Mouse (Mus musculus): ENCODE measurements around the gene Akt1s1.
"Not testable (repeated sequence)": the region's sequence is repeated elsewhere in the genome, so short reads cannot be mapped to it uniquely, and the experiment has no call there.

Gene Akt1s1

DNA sequence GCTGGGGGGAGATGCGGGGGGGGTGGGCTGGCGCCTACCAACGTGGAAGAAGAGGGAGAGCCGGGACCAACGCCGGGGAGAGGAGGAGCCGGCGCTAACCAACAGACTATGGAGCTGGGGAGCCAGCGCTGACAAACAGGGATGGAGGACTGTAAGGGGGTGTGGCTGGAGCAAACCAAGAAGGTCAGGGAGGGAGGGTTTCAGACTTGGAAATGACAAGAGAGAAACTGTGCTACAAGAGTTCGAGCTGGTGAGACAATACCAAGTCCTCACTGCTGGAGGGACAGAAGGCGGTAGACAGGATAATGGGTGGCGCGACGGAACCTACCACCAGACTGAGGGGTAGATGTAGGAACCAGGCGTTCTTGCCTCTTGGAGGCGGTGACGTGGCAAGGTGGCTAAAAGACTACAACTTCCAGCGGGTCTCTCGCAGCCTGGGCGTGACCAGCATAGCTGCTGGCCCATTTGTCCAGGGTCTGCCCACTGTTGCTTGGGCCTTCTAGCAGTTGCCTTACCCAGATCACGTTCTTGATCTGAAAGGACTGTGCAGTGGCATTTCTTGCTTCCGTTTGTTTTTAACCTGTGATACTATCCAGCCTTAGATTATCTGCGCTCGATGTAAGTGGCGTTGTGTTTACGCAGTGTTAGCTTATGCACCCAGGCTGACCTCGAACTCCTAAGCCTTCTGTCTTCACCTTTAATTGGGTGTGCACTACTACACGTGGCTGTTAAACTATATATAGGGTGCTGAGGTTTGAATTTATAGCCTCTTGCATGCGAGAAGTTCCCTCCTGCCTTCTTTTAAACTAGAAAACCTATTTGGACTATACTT lies 21.1 kb downstream of the Akt1s1 start, which contains the start of gene Ptov1:
Gene Ptov1 (minus strand): TSS at position 92 of the 832 bp plus-strand sequence.
- DNase-seq = peak; percentile 86

DNA sequence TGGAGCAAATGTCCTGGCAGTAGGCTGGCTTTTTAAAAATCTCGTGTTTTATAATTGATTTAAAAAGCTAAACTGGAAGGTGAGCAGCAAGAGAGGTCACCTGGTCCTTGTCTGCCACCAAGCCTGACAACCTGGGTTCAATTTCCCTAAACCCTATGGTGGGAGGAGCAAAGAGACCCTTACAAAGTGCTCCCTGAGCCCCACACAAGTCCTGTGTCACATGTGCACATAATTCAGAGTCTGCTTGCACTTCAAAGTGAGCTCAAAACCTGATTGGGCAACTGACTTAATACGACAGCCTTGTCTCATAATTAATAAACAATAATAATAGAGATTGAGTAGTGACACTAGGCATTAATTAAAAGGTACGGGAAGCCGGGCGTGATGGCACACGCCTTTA lies 21.8 kb downstream of the Akt1s1 start:
- no peak for DNase-seq

DNA sequence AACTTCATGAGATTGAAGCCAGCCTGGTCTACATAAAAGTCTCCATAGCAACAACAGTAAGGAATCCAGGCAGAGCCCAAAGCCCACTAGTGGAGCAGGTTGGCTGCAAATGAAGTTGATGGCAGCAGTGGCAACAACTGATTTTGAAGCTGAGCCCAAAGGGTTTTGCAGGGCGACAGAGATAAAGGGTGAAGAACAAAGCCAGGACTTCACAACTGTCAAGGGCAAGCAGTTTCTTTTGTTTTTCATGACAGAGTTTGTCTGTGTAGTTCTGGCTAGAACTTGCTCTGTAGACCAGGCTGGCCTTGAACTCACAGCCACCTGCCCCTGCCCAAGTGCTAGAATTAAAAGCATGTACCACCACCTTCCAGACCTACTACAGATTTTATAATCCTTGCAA lies 22.4 kb downstream of the Akt1s1 start:
- DNase-seq = no peak

DNA sequence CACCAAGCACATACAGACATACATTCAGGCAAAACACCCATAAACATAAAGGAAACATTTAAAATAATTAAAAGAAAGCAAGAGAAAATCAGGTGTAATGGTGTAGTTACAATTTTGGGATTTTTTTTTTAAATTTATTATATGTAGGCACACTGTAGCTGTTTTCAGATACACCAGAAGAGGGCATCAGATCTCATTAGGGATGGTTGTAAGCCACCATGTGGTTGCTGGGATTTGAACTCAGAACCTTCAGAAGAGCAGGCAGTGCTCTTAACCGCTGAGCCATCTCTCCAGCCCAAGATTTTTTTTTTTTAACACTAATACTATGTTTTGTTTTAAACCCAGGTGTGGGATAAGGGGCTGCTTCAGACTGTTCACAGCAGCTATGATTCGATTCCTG lies 23.0 kb downstream of the Akt1s1 start:
- not testable (repeated sequence) for DNase-seq

DNA sequence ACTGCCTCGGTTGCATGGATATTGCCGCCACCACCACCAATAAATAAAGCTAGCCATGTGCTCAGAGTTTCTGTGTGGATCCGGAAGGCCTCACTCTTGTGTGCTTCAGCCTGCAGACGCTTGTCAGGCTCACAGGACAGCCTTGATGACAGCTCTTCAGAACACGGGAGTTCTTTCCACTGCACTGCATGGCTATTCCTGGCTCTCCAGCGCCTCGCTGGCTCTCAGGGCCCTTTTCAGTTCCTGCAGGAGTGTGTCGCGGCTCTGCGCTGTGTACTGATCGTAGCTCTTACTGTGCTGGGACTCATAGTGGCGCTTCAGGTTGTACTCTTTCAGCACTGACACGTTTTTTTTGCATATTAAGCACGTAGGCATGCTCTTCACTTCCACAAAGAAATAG lies 29.0 kb downstream of the Akt1s1 start:
- no peak for DNase-seq

DNA sequence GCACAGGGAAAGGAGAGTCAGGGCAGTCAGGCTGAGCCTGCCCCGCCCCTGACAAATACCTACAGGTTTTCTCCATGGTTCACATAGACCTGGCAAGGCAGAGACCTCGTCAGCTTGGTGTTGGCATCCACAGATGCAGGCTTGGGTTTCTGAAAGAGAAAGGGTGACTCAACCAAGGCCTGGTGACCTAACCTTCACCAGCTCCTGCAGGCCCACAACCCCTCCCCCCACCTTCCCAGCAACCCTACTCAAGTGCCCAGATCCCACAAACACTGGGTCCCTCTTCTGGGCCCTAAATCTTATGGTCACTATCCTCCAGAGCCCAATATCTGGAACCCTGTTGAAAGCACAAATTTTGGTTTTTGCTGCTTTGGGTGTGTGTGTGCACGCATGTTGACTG lies 34.2 kb downstream of the Akt1s1 start:
- no peak for DNase-seq

DNA sequence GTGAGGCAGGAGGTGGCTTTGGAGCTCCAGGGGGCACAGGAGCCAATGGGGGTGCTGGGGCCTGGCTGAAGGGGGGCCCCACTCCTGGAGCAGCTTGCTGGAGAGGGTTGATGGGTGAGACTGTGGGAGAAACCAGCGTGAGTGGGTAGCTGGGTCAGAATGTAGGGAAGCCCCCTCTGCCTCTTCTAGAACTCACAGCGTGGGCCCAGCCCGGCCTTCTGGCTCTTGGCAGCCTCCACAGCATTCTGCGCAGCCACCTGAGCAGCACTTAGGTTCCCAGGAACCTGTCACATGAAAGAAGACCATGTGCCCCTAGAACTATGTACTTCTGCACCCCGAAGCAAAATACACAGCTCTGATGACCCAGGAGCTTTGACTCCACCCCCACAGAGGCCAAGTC lies 35.8 kb downstream of the Akt1s1 start:
- DNase-seq = no peak

DNA sequence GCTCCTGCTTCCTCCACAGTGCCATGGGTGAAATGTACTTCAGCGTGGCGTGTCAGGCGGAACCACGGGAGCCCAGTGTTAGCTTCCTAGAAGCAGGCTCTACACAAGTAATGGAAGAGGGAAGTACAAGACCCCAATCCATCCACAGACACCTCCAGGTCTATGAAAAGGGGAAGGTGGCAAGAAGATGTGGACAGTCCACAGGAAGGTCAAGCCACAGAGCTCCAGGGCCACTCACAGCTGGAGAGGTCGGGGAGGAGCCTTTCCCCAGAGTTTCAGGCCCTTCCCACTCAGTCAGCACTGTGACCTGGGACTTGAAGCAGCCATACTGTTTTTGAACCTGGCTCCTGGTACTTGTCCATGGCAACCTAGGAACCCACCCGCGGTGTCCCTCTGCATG lies 38.2 kb downstream of the Akt1s1 start:
- DNase-seq = no peak

DNA sequence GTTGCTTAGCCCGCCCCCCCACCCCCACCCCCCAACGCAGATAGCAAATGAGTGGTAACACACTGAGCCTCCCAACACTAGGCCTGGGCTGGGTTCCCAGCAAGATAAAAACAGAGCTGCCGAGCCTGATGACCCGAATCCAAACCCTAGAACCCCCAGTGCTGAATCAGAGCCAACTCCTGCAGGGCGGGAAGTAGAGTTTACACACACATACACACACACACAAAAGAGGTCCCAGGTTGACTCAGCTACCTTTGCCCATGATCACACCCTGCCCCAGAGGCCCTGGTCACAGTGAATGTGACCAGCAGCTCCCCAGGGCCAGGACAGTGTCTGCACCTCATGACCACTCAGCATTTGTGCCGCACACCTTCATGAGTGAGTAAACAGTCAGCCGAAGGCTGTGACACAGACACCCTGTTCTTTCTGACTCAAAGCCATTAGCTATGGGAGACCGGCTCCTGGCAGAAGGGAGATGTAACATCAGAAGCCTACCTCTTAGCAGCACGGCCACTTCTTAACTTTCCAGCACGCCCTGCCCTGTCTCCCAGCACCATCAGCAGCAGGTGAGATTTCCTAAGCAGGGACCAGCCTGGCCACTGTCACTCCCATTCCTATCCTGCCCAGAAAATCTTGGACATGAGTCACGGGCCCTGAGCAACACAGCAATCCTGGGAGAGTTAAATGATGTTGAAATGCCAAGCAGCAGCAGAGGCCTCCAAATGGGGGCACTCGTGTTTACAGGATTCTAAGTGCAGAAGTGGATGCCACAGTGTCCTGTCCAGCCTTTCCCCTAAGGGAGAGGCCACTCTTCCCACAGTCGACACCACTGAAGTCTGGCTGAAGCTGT lies 39.7 kb downstream of the Akt1s1 start:
- DNase-seq = no peak

DNA sequence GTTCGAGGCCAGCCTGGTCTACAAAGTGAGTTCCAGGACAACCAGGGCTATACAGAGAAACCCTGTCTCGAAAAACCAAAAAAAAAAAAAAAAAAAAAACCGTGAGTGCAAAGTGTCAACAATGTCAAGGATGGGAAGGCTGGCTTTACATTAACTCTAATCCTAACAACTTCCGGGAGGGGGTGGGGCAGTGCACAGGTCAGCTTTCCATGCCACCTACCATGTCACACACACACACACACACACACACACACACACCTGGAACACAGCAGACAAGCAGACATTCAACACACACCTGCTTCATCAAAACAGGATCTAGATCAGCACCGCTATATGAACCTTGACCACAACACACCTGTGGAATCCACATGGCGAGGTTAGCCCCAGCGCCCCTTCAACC lies 41.4 kb downstream of the Akt1s1 start:
- DNase-seq = no peak

DNA sequence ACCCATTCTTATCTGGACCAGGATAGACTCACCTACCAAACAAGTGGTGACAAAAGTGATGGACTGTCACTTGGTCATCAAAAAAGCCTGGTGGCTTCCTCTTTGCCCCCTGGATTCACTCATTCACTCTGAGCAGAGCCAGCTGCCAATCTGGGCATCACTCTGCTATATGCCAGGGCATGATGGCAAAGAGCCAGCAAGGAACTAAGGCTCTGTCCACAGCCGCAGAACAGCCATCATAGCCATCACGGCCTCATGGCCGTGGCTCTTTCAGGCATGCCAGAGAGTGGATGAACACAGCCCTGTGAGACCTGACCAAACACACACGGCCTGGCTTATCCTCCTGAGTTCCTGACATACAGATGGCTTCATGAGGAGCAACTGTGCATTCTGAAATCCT lies 41.9 kb downstream of the Akt1s1 start:
- DNase-seq = no peak

DNA sequence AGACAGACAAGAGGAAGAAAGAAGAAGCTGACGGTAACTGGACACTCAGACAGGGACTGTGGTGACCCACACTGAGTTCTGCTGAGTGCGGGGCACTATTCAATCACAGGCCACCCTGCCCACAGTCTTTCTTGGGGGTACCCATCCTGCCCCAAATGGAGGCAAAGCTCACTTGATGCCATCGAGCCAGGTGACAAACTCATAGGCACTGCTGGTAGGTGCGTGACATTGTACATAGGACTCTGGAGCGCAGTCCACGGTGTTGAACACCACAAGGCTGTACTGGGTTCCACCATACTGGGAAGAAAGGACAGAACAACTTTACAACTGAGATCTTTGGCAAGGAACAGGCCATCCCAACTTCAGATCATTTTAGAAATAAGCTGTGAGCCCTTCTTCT lies 42.8 kb downstream of the Akt1s1 start:
- no peak for DNase-seq

DNA sequence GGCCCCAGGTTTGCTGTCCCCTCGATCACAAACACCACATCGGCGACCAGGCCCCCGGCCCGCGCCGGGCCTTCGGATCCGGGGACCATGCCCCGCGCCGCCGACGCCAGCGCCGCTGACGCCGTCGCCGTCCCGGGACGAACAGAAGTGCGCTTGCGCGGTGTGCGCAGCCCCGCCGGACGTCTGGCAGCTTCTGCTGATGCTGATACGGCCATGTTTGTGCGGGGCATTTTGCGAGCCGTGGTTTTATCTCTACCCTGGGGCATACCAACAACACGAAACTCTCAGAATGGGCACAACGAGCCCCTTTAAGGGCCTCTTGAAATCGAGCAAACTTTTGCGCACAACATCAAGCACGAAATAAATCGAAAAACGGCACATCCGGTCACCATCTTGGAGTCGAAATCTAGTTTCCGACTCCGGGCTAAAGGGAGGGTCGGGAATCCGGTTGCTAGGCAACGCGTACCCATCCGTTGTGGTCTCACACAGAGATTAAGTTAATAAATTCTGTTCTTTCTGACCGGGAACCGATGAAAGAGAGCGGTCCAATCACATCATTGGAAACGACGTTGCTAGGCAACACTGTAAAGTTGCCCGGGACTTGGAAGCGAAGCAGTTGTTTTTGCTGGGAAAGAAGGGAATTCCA lies 43.6 kb downstream of the Akt1s1 start, which contains the start of gene Med25:
Gene Med25 (minus strand): TSS at position 437 of the 646 bp plus-strand sequence.
- DNase-seq = peak; percentile 87

DNA sequence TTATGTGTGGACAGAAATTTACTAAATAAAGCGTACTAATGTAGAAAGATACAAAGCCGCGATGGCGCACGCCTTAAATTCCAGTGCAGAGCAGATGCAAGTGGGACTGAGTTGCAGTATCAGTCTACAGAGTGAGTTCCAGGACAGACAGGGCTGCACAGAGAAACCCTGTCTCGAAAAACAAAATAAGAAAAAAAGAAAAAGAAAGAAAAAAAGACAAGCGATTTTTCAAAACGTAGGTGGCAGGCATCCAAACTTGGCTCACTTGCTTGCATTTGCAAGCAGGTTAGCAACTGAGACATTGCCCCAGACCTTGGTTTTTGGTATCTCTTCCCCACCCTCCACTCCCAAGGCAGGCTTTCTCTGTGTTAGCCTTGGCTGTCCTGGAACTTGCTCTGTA lies 44.4 kb downstream of the Akt1s1 start:
- no peak for DNase-seq

DNA sequence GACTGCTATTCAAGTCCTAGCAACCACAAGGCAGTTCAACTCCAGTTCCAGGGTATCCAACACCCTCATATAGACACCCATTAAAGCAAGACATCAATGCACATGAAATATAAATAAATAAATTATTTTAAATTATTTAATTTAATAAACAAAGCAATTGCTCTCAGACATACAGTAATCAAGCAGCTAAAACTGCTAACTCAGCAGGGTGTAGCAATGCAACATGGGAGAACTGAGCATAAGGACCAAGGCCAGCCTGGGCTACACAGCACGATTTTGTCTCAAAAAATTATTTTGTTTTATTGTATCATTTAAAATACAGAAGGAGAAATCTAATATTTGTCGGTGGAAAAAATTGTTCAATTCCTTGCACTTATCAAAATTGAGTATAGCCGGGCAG lies 45.4 kb downstream of the Akt1s1 start:
- DNase-seq = no peak

DNA sequence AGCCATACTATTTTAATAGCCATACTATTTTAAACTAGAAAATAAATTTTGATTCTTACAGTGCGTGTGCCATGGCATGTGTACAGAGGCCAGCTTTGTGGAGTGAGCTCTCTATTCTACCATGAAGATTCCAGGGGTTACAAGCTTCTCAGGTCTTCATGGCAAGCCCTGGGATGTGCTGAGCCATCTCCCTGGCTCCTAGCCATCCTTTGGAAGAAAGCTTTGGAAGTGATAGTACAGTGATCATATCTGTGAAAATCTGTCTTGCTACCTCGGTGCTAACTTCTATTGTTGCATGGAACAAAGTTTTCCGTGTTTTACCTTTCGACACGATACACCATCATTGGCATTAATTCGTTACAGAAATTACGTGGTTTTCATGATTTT lies 46.4 kb downstream of the Akt1s1 start:
- no peak for DNase-seq

DNA sequence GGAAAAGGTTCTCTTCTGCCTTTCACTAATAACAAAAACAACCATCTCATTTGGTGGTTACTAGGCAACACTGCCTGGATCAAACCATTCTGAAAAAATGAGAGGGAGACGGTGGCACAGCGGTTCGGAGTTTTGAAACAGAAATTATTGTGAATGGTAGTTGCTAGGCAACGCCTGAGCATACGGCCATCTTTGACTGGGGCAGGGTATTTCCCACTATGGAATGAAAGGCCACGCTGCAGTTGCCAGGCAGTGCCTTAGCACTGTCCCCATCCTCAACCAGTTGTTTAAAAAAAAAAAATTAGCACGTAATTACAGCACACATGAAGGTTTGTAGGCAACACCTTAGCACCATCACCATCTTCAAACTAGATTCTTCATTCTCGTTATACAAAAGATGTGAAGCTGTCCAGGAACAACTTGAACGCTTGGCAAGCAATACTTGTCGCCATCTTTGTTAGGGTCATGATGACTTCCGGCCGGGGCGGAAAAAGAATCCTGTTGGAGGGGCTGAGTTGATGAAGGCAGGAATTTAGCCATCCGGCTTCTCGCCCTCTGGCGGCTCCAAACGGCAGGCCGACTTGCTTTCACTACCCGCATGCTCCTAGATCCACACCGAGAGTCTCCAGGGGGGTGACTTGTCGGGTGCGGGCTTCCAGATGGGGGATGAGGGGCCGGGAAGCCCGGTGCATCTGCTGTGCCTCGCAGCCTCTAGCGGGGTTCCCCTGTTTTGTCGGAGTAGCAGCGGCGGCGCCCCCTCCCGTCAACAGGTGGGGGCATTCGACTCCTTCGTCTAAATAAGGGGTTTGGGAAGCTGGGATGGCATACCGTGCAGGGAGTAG lies 47.0 kb downstream of the Akt1s1 start, which contains the start of gene Fuz:
Gene Fuz (plus strand): TSS at position 487 of the 842 bp plus-strand sequence.
- peak; percentile 86 for DNase-seq

DNA sequence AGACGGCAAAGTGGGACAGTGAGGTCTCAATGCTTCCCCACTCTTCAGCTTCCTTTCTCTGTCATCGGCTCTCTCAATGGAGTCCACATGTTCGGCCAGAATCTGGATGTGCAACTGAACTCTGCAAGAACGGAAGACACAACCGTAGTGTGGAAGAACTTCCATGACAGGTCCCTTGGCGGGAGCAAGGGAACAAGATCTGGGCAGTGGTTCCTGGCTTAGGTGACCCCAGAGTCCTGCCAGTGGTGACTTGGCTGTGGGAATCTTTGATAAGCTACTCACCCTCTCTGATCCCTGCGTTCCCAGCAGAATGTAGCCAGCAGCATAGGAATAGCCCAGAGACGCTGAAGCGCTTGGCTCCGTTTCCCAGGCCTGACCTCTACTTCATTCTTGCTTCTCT lies 47.7 kb downstream of the Akt1s1 start:
- DNase-seq = no peak

DNA sequence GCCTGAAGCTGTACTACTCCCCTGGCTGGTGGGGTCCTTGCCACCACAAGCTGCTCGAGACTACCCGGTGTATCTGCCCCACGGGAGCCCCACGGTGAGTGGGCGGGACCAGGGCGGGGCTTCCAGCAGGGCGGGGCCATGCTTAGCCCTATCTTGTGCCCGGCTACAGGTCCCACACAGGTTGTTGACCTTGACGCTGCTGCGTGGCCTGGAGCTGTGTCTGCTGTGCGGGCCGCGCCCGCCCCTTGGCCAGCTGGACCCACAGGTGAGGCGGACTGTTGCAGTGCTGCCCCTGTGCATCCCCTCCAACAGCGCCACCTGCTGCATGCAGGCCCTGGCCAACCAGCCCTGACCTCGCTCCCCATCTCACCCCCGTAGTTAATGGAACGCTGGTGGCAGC lies 49.8 kb downstream of the Akt1s1 start:
- DNase-seq = peak; percentile 23

DNA sequence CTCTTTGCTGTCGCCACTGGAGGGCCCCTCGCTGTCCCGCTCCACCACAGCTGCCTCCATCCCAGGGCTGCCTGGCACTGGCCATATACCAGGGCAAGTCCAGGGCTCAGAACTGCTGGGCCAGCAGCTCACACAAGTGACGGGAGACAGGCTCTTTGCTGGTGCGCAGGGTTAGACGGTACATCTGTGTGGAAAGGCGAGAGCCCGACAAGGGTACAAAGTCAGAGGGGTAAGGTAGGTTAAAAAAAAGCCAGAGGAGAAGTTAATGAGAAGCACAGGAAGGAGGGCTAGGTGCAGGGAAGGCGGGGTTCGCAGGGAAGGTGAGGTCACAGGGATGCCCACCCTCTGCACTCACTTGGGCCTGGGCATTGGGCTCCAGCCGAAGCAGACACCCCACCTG lies 51.8 kb downstream of the Akt1s1 start:
- no peak for DNase-seq

DNA sequence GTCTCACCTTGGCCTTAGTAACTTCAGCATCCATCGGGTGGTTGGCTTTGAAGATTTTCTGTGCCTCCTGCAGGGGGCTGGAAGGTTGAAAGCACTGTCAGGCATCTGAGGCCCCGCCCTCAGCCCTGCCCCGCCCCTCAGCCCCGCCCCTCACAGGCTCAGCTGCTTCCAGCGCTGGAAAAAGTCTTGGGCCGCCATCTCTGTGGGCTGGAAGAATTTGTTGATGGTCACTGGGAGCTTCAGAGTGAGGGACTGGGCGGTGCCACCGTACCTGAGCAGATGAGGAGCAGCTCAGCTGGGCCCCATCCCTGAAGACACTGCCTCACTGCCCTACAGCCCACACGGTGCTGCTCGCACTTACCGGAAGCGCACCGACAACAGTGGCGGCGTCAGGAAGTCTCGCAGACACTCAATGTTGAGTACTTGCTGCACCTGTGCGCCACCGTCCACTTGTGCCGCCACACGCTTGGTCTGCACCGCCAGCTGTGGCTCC lies 52.5 kb downstream of the Akt1s1 start:
- peak; percentile 79 for DNase-seq
